Mouse (Mus musculus) limb, embryonic 11.5 days (tissue): ENCODE measurements around the gene Mei1. TPM values are rescaled to one million over a fixed set of nuclear protein-coding genes. Genes with fewer than 3 reads are reported as not detected.

Experiments used
- ATAC-seq: fragments of 200-750 bp; cut with Nextera tagmentation; 2 replicates; pipeline ENCODE4 v1.8.0; 2017; ENCODE audit warnings: low read depth; ENCODE audit not compliant: insufficient number of reproducible peaks, low FRiP score, low TSS enrichment
- DNase-seq: peaks from one replicate; pipeline ENCODE4 v3.0.0-alpha.2; 2015; ENCODE audit warnings: low spot score
- H3K27ac ChIP-seq: fragments of 300-500 bp; sonication (generic); replicated peaks from 2 replicates; pipeline ENCODE4 v1.5.1; 2014; ENCODE audit warnings: low read depth, mild to moderate bottlenecking, low read length
- H3K27me3 ChIP-seq: fragments of 300-500 bp; sonication (generic); 2 replicates; pipeline ENCODE4 v1.6.1; 2014; ENCODE audit warnings: mild to moderate bottlenecking, low read length, mixed read lengths; ENCODE audit not compliant: control insufficient read depth, insufficient read depth
- H3K36me3 ChIP-seq: fragments of 300-500 bp; sonication (generic); 2 replicates; pipeline ENCODE4 v1.6.1; 2014; ENCODE audit warnings: mild to moderate bottlenecking, low read length, moderate library complexity, mixed read lengths; ENCODE audit not compliant: control insufficient read depth, insufficient read depth
- H3K4me1 ChIP-seq: fragments of 300-500 bp; sonication (generic); 2 replicates; pipeline ENCODE4 v1.6.1; 2014; ENCODE audit warnings: low read length, mixed read lengths; ENCODE audit not compliant: control insufficient read depth, insufficient read depth
- H3K4me2 ChIP-seq: fragments of 300-500 bp; sonication (generic); 2 replicates; pipeline ENCODE4 v1.6.1; 2014; ENCODE audit warnings: low read depth, mild to moderate bottlenecking, moderate library complexity; ENCODE audit not compliant: severe bottlenecking
- H3K4me3 ChIP-seq: fragments of 300-500 bp; sonication (generic); 2 replicates; pipeline ENCODE4 v1.5.1; 2014; ENCODE audit warnings: low read depth, low read length
- H3K9ac ChIP-seq: fragments of 300-500 bp; sonication (generic); 2 replicates; pipeline ENCODE4 v1.6.1; 2014; ENCODE audit warnings: mild to moderate bottlenecking, low read length
- H3K9me3 ChIP-seq: fragments of 300-500 bp; sonication (generic); 2 replicates; pipeline ENCODE4 v1.6.1; 2016; ENCODE audit warnings: low read length; ENCODE audit not compliant: control insufficient read depth
- WGBS: fragments of 180-500 bp; shearing (Covaris S2); extraction: QIAGEN DNeasy Blood & Tissue Kit; methylation state at CpG from one replicate; pipeline ENCODE4 v1.1.7; 2014; 5-methylcytosine and 5-hydroxymethylcytosine counted together
- polyA plus RNA-seq: library from polyadenylated mRNA; unstranded; fragments of >200 nt; fragmentation: Nextera tagmentation; extraction: Ambion mirVana; gene quantifications from 2 replicates; pipeline ENCODE4 v1.2.1, GENCODE M21; 2014

Mei1 gene
- 0.05 and 0.14 TPM in 2 replicates for polyA plus RNA-seq

- Histone ChIP-seq H3K4me3 (0 out of 2 replicates have a peak within 1 kb of the TSS, but pooled peaks have one; percentile 5), H3K27me3 (peaks cover 27% of the 10 kb centered on the region), H3K9ac (no peak within 1 kb of the TSS), H3K4me2 (peak within 1 kb of the TSS; percentile 30), H3K27ac (no peak within 1 kb of the TSS), H3K36me3 (no peaks in the 10 kb centered on the region), H3K9me3 (no peaks in the 10 kb centered on the region; the same call in 1 of the 2 replicates), H3K4me1 (no peaks in the 10 kb centered on the region)
- ATAC-seq (no peak), DNase-seq (peak; percentile 37)
- WGBS, result 21% methylated on average over 40 of the region's 40 CpGs
Measured at GRCm38 (mm10) chr15:82069898-82070297, at the start of gene Mei1. TSS of gene Mei1 (plus strand) at chr15:82069996.

GRCm38 (mm10) chr15:82022535-82023088, 47.2 kb upstream of the Mei1 start:
- Histone ChIP-seq H3K4me1 (0 out of 2 replicates have a peak, but pooled peaks cover under 1% of the 10 kb centered on the region), H3K9ac (no peak overlapping the region), H3K27me3 (no peaks in the 10 kb centered on the region), H3K27ac (no peak overlapping the region), H3K4me2 (no peak overlapping the region), H3K36me3 (peaks cover 28% of the 10 kb centered on the region), H3K9me3 (no peaks in the 10 kb centered on the region), H3K4me3 (no peak overlapping the region)
- no peak for DNase-seq
- no peak for ATAC-seq
- WGBS, result 89% methylated on average over 13 of the region's 13 CpGs

- peaks cover 32% of the 10 kb centered on the region for H3K36me3 ChIP-seq
- no peak overlapping the region for H3K4me3 ChIP-seq
- ATAC-seq (no peak), DNase-seq (no peak)
- H3K9me3 ChIP-seq, result no peaks in the 10 kb centered on the region
- H3K9ac ChIP-seq, result no peak overlapping the region
- no peaks in the 10 kb centered on the region for H3K4me1 ChIP-seq
- H3K27ac ChIP-seq, result no peak overlapping the region
- no peak overlapping the region for H3K4me2 ChIP-seq
- H3K27me3 ChIP-seq, result no peaks in the 10 kb centered on the region
- WGBS, result 93% methylated on average over 6 of the region's 6 CpGs
Measured at GRCm38 (mm10) chr15:82023965-82024635, 45.7 kb upstream of the Mei1 start.

GRCm38 (mm10) chr15:82027276-82027675, 42.5 kb upstream of the Mei1 start:
- no peak overlapping the region for H3K4me2 ChIP-seq
- 92% methylated on average over 7 of the region's 7 CpGs for WGBS
- H3K4me3 ChIP-seq, result no peak overlapping the region
- H3K36me3 ChIP-seq, result peaks cover 43% of the 10 kb centered on the region
- no peak overlapping the region for H3K9ac ChIP-seq
- no peak overlapping the region for H3K27ac ChIP-seq
- H3K27me3 ChIP-seq, result no peaks in the 10 kb centered on the region
- DNase-seq, result no peak
- no peaks in the 10 kb centered on the region for H3K4me1 ChIP-seq
- no peak for ATAC-seq
- no peaks in the 10 kb centered on the region for H3K9me3 ChIP-seq

- WGBS, result 88% methylated on average over 7 of the region's 7 CpGs
- Histone ChIP-seq H3K4me1 (no peaks in the 10 kb centered on the region), H3K9me3 (no peaks in the 10 kb centered on the region)
Measured at GRCm38 (mm10) chr15:82027726-82028125, 42.1 kb upstream of the Mei1 start.

GRCm38 (mm10) chr15:82032386-82032785, 37.4 kb upstream of the Mei1 start:
- Histone ChIP-seq H3K27me3 (no peaks in the 10 kb centered on the region), H3K4me3 (no peak overlapping the region), H3K4me1 (no peaks in the 10 kb centered on the region), H3K27ac (no peak overlapping the region), H3K36me3 (peaks cover 26% of the 10 kb centered on the region), H3K4me2 (no peak overlapping the region), H3K9me3 (no peaks in the 10 kb centered on the region), H3K9ac (no peak overlapping the region)
- DNase-seq, result no peak
- no peak for ATAC-seq
- WGBS, result 92% methylated on average over 7 of the region's 7 CpGs

More at GRCm38 (mm10) chr15:82027726-82028125, 42.1 kb upstream of the Mei1 start:
- H3K4me3 ChIP-seq, result no peak overlapping the region
- no peak overlapping the region for H3K4me2 ChIP-seq
- H3K36me3 ChIP-seq, result peaks cover 43% of the 10 kb centered on the region
- H3K27me3 ChIP-seq, result no peaks in the 10 kb centered on the region
- H3K27ac ChIP-seq, result no peak overlapping the region
- no peak overlapping the region for H3K9ac ChIP-seq
- ATAC-seq (no peak), DNase-seq (no peak)

GRCm38 (mm10) chr15:82033762-82034161, 36.0 kb upstream of the Mei1 start, which contains the start of gene Desi1:
TSS of gene Desi1 (minus strand) at chr15:82033862.
- Histone ChIP-seq H3K9ac (no peak within 1 kb of the TSS), H3K27ac (no peak within 1 kb of the TSS), H3K27me3 (no peaks in the 10 kb centered on the region), H3K36me3 (peaks cover 19% of the 10 kb centered on the region), H3K4me1 (no peaks in the 10 kb centered on the region), H3K4me2 (no peak within 1 kb of the TSS), H3K9me3 (no peaks in the 10 kb centered on the region), H3K4me3 (no peak within 1 kb of the TSS)
- 90% methylated on average over 4 of the region's 4 CpGs for WGBS
- DNase-seq (no peak), ATAC-seq (no peak)

- H3K9ac ChIP-seq, result no peak overlapping the region
- no peak overlapping the region for H3K27ac ChIP-seq
- ATAC-seq (no peak), DNase-seq (peak; percentile 33)
- WGBS, result 82% methylated on average over 12 of the region's 12 CpGs
- H3K4me3 ChIP-seq, result no peak overlapping the region
- peaks cover 16% of the 10 kb centered on the region; the same call in 1 of the 2 replicates for H3K36me3 ChIP-seq
- H3K4me2 ChIP-seq, result no peak overlapping the region
- no peaks in the 10 kb centered on the region for H3K27me3 ChIP-seq
- H3K4me1 ChIP-seq, result no peaks in the 10 kb centered on the region
- H3K9me3 ChIP-seq, result no peaks in the 10 kb centered on the region
Measured at GRCm38 (mm10) chr15:82035904-82036689, 33.7 kb upstream of the Mei1 start.
